Mouse (Mus musculus) megakaryocyte, embryonic 14.5 days (primary cell): ENCODE data around the gene Plxnc1.

ENCODE experiments used
- FLI1 ChIP-seq: IDR thresholded peaks from 2 replicates; pipeline ENCODE4 v1.6.1; 2012; ENCODE audit warnings: low read length, inconsistent platforms, mixed read lengths
- GATA1 ChIP-seq: IDR thresholded peaks from 3 replicates; pipeline ENCODE4 v1.6.1; 2012; ENCODE audit warnings: mixed read lengths, low read length, inconsistent platforms, borderline replicate concordance

GRCm38 (mm10) chr10:94921751-94922150, 22.9 kb downstream of the Plxnc1 start:
- no peak for TF ChIP-seq GATA1
- TF ChIP-seq FLI1 = no peak
